Mouse (Mus musculus) urinary bladder, postnatal 36 days (tissue): ENCODE measurements at regions not wholly inside any gene's neighbourhood (a gene's known extent, or its start where the extent isn't known, plus 50 kb on each side); places are given as distances from the start of the nearest gene placed in this dataset.

Source experiments
- DNase-seq, 2 experiments: peaks; one replicate each; pipeline ENCODE4 v3.0.0; 2022; ENCODE audit warnings: low spot score in 2 of 2, mixed read lengths in 1 of 2

- DNase-seq: no peak
These were observed 1367.9 kb upstream of the A1bg start for GRCm38 (mm10) chr15:62290687-62291086.

GRCm38 (mm10) chr15:62286666-62287655, 1364.1 kb upstream of the A1bg start:
- no peak for DNase-seq

- DNase-seq: no peak
These were observed 1362.1 kb upstream of the A1bg start for GRCm38 (mm10) chr15:62284606-62285531.

- no peak for DNase-seq
These were observed 1361.0 kb upstream of the A1bg start for GRCm38 (mm10) chr15:62283661-62284429.

- no peak for DNase-seq
These were observed 1359.8 kb upstream of the A1bg start for GRCm38 (mm10) chr15:62282646-62283045.

- peak in 1 of 2 experiments; percentile 10 for DNase-seq
These were observed 1359.3 kb upstream of the A1bg start for GRCm38 (mm10) chr15:62282116-62282515.

GRCm38 (mm10) chr15:62279526-62279925, 1356.7 kb upstream of the A1bg start:
- DNase-seq: no peak

- no peak for DNase-seq
These were observed 1352.0 kb upstream of the A1bg start for GRCm38 (mm10) chr15:62274818-62275217.

- no peak for DNase-seq
These were observed 1351.2 kb upstream of the A1bg start for GRCm38 (mm10) chr15:62273855-62274488.

GRCm38 (mm10) chr15:62272755-62273154, 1349.9 kb upstream of the A1bg start:
- no peak for DNase-seq

GRCm38 (mm10) chr15:62271428-62271827, 1348.6 kb upstream of the A1bg start:
- no peak for DNase-seq

GRCm38 (mm10) chr15:62268189-62268588, 1345.4 kb upstream of the A1bg start:
- DNase-seq: no peak

GRCm38 (mm10) chr15:62267536-62267935, 1344.7 kb upstream of the A1bg start:
- no peak for DNase-seq

GRCm38 (mm10) chr15:62266025-62266424, 1343.2 kb upstream of the A1bg start:
- no peak for DNase-seq

GRCm38 (mm10) chr15:62265484-62265937, 1342.7 kb upstream of the A1bg start:
- no peak for DNase-seq

GRCm38 (mm10) chr15:62264966-62265365, 1342.2 kb upstream of the A1bg start:
- no peak for DNase-seq

GRCm38 (mm10) chr15:62264183-62264582, 1341.4 kb upstream of the A1bg start:
- DNase-seq: no peak

- no peak for DNase-seq
These were observed 1339.7 kb upstream of the A1bg start for GRCm38 (mm10) chr15:62262487-62262886.

GRCm38 (mm10) chr15:62261520-62261919, 1338.7 kb upstream of the A1bg start:
- DNase-seq: peak in 1 of 2 experiments; percentile 17

- no peak for DNase-seq
These were observed 1335.8 kb upstream of the A1bg start for GRCm38 (mm10) chr15:62258611-62259010.

GRCm38 (mm10) chr15:62257955-62258354, 1335.1 kb upstream of the A1bg start:
- DNase-seq: peak; percentile 18 to 73
